Comparison of ENCODE assay signal across 10 mouse cellular contexts in genomic region chr15:103284647-103285046, GRCm38 (mm10). TPM values are rescaled to one million over a fixed set of nuclear protein-coding genes. Genes with fewer than 3 reads are reported as not detected.
DNase-seq lines count a peak whose midpoint lies in the region; ATAC-seq and TF ChIP-seq lines count a peak whose summit lies in the region.
"Had no signal": no experiment of that assay in that cellular context is flagged by ENCODE, and none has a peak within 500 bp of the region (broad histone marks: within the 10 kb centered on the region; RNA-seq: fewer than 3 reads in every experiment).

No protein-coding gene starts in this region.

- TF ChIP-seq CTCF in kidney, adult 2 months (conservative IDR thresholded peaks at IDR 0.05; ENCODE audit: insufficient read depth, insufficient read length, low read depth, low read length) = peak; percentile 41; the same call in 1 of the 2 replicates

- H3K9me3 ChIP-seq in embryonic facial prominence, embryonic 14.5 days (ENCODE audit: control insufficient read depth, low read length) = no peaks in the 10 kb centered on the region
- H3K9me3 ChIP-seq in midbrain, embryonic 10.5 days (replicated peaks) = no peaks in the 10 kb centered on the region
- H3K9me3 ChIP-seq: lung, embryonic 15.5 days had no signal

- no peak for ATAC-seq in embryonic facial prominence, embryonic 14.5 days (ENCODE audit: low read depth)

- no peaks in the 10 kb centered on the region for H3K27me3 ChIP-seq in kidney, adult 2 months (replicated peaks; ENCODE audit: control insufficient read depth, insufficient read depth, low read length)
- H3K27me3 ChIP-seq in embryonic facial prominence, embryonic 14.5 days (replicated peaks; ENCODE audit: control insufficient read depth, insufficient read depth, low read length) = no peaks in the 10 kb centered on the region
- H3K27me3 ChIP-seq in midbrain, embryonic 10.5 days (ENCODE audit: low read depth, poor library complexity, severe bottlenecking) = no peaks in the 10 kb centered on the region
- H3K27me3 ChIP-seq: lung, embryonic 15.5 days had no signal

- 33% methylated on average over 2 of the region's 2 CpGs for WGBS in kidney, adult 2 months
- 35% methylated on average over 2 of the region's 2 CpGs for WGBS in embryonic facial prominence, embryonic 14.5 days
- WGBS in midbrain, embryonic 10.5 days = 47% methylated on average over 2 of the region's 2 CpGs

- H3K4me1 ChIP-seq in kidney, adult 2 months (ENCODE audit: control insufficient read depth, insufficient read depth, low read length) = peaks cover 20% of the 10 kb centered on the region
- H3K4me1 ChIP-seq in embryonic facial prominence, embryonic 14.5 days (ENCODE audit: control insufficient read depth, insufficient read depth, low read length) = peaks cover 17% of the 10 kb centered on the region
- peaks cover 8% of the 10 kb centered on the region for H3K4me1 ChIP-seq in midbrain, embryonic 10.5 days

- no peak overlapping the region for H3K9ac ChIP-seq in embryonic facial prominence, embryonic 14.5 days (ENCODE audit: low read depth, low read length)
- H3K9ac ChIP-seq: lung, embryonic 15.5 days had no signal

- no peaks in the 10 kb centered on the region; the same call in 1 of the 2 replicates for H3K36me3 ChIP-seq in kidney, adult 2 months (ENCODE audit: control insufficient read depth, insufficient read depth, low read length)
- H3K36me3 ChIP-seq in embryonic facial prominence, embryonic 14.5 days (ENCODE audit: control insufficient read depth, insufficient read depth, low read length) = peaks cover 16% of the 10 kb centered on the region; the same call in 1 of the 2 replicates
- peaks cover 38% of the 10 kb centered on the region for H3K36me3 ChIP-seq in midbrain, embryonic 10.5 days

- no peak for TF ChIP-seq POLR2A in kidney, adult 2 months (IDR thresholded peaks at IDR 0.05; ENCODE audit: low read depth, low read length)

- peak; percentile 56 for DNase-seq in adrenal gland, adult 2 months
- DNase-seq in adrenal gland, adult 18-20 months (ENCODE audit: low spot score in 2 of 2) = no peak
- DNase-seq in kidney, adult 2 months = no peak
- no peak for DNase-seq in kidney, postnatal 4 days
- DNase-seq in embryonic facial prominence, embryonic 14.5 days (ENCODE audit: low spot score) = no peak
- DNase-seq in midbrain, embryonic 10.5 days (ENCODE audit: low spot score) = no peak
- DNase-seq in gastrocnemius, postnatal 25 days = no peak
- DNase-seq in thymus, postnatal 4 days = no peak
- DNase-seq: kidney, adult 11 months had no signal

- H3K4me3 ChIP-seq in kidney, adult 2 months (ENCODE audit: insufficient read depth, low read depth, low read length) = no peak overlapping the region
- H3K4me3 ChIP-seq in embryonic facial prominence, embryonic 14.5 days (ENCODE audit: low read depth, low read length) = no peak overlapping the region
- H3K4me3 ChIP-seq in midbrain, embryonic 10.5 days = no peak overlapping the region
- H3K4me3 ChIP-seq: lung, embryonic 15.5 days had no signal

- no peak overlapping the region for H3K27ac ChIP-seq in kidney, adult 2 months (ENCODE audit: insufficient read depth, low read depth, low read length)
- H3K27ac ChIP-seq in embryonic facial prominence, embryonic 14.5 days (replicated peaks; ENCODE audit: low read depth, low read length) = peak overlapping the region; percentile 63; the same call in 1 of the 2 replicates
- 0 out of 2 replicates have a peak overlapping the region, but pooled peaks have one; percentile 35 for H3K27ac ChIP-seq in midbrain, embryonic 10.5 days (replicated peaks)

- no peak overlapping the region for H3K4me2 ChIP-seq in embryonic facial prominence, embryonic 14.5 days (ENCODE audit: low read depth, low read length)
- H3K4me2 ChIP-seq: lung, embryonic 15.5 days had no signal

RNA-seq across cellular contexts. Expression of gene Copz1, which starts 12.1 kb away (rescaled TPM):
- 100 to 1,000 TPM; 146 to 152 TPM for total RNA-seq in adrenal gland, adult 2 months (2021)
- 51.3 and 59.7 TPM in 2 replicates for polyA plus RNA-seq in adrenal gland, adult 2 months (2012; rRNA removed)
- 100 to 1,000 TPM; 138 to 150 TPM for total RNA-seq in adrenal gland, adult 18-20 months (2021)
- polyA plus RNA-seq in kidney, adult 2 months (2012; rRNA removed) = 138 TPM in 2 replicates
- 274 and 289 TPM in 2 replicates for polyA plus RNA-seq in embryonic facial prominence, embryonic 14.5 days (2014; fragmentation: Nextera tagmentation; extraction: Ambion mirVana)
- polyA plus RNA-seq in midbrain, embryonic 10.5 days (2016; fragmentation: Nextera tagmentation; extraction: Ambion mirVana) = 288 and 291 TPM in 2 replicates
- 10 to 100 TPM; 31.4 to 32.3 TPM for total RNA-seq in gastrocnemius, postnatal 25 days (2021)

RNA-seq across cellular contexts. Expression of gene Gpr84, which starts 25.8 kb away (rescaled TPM):
- total RNA-seq in adrenal gland, adult 2 months (2021) = not detected
- 0.09 and 0.15 TPM in 2 replicates for polyA plus RNA-seq in adrenal gland, adult 2 months (2012; rRNA removed)
- total RNA-seq in adrenal gland, adult 18-20 months (2021) = not detected
- 0.13 TPM in 1 of 2 replicates, not detected in the other for polyA plus RNA-seq in kidney, adult 2 months (2012; rRNA removed)
- polyA plus RNA-seq in embryonic facial prominence, embryonic 14.5 days (2014; fragmentation: Nextera tagmentation; extraction: Ambion mirVana) = 0.13 and 0.47 TPM in 2 replicates
- polyA plus RNA-seq in midbrain, embryonic 10.5 days (2016; fragmentation: Nextera tagmentation; extraction: Ambion mirVana) = 0.32 and 0.47 TPM in 2 replicates
- total RNA-seq in gastrocnemius, postnatal 25 days (2021) = not detected

RNA-seq across cellular contexts. Expression of gene Nfe2, which starts 26.4 kb away (rescaled TPM):
- under 1 TPM; 0.21 to 0.95 TPM for total RNA-seq in adrenal gland, adult 2 months (2021)
- polyA plus RNA-seq in adrenal gland, adult 2 months (2012; rRNA removed) = 0.38 and 0.83 TPM in 2 replicates
- under 1 TPM in 1 of 2 experiments, not detected in 1; 0.67 TPM for total RNA-seq in adrenal gland, adult 18-20 months (2021)
- 0.58 and 1.0 TPM in 2 replicates for polyA plus RNA-seq in kidney, adult 2 months (2012; rRNA removed)
- 2.1 and 2.5 TPM in 2 replicates for polyA plus RNA-seq in embryonic facial prominence, embryonic 14.5 days (2014; fragmentation: Nextera tagmentation; extraction: Ambion mirVana)
- polyA plus RNA-seq in midbrain, embryonic 10.5 days (2016; fragmentation: Nextera tagmentation; extraction: Ambion mirVana) = 5.6 and 6.4 TPM in 2 replicates
- not detected for total RNA-seq in gastrocnemius, postnatal 25 days (2021)

RNA-seq across cellular contexts. Expression of gene Hnrnpa1, which starts 44.4 kb away (rescaled TPM):
- total RNA-seq in adrenal gland, adult 2 months (2021) = 100 to 1,000 TPM; 140 to 208 TPM
- polyA plus RNA-seq in adrenal gland, adult 2 months (2012; rRNA removed) = 8.1 TPM in 2 replicates
- total RNA-seq in adrenal gland, adult 18-20 months (2021) = 100 to 1,000 TPM; 160 to 179 TPM
- polyA plus RNA-seq in kidney, adult 2 months (2012; rRNA removed) = 50.0 and 69.3 TPM in 2 replicates
- 573 and 661 TPM in 2 replicates for polyA plus RNA-seq in embryonic facial prominence, embryonic 14.5 days (2014; fragmentation: Nextera tagmentation; extraction: Ambion mirVana)
- 1,542 and 1,692 TPM in 2 replicates for polyA plus RNA-seq in midbrain, embryonic 10.5 days (2016; fragmentation: Nextera tagmentation; extraction: Ambion mirVana)
- 10 to 100 TPM; 82.8 to 89.0 TPM for total RNA-seq in gastrocnemius, postnatal 25 days (2021)

RNA-seq across cellular contexts. Expression of gene Cbx5, which starts 45.0 kb away (rescaled TPM):
- 10 to 100 TPM; 76.3 to 80.2 TPM for total RNA-seq in adrenal gland, adult 2 months (2021)
- 4.4 and 4.7 TPM in 2 replicates for polyA plus RNA-seq in adrenal gland, adult 2 months (2012; rRNA removed)
- 10 to 100 TPM; 65.0 to 76.3 TPM for total RNA-seq in adrenal gland, adult 18-20 months (2021)
- 18.8 and 26.9 TPM in 2 replicates for polyA plus RNA-seq in kidney, adult 2 months (2012; rRNA removed)
- polyA plus RNA-seq in embryonic facial prominence, embryonic 14.5 days (2014; fragmentation: Nextera tagmentation; extraction: Ambion mirVana) = 112 and 126 TPM in 2 replicates
- 194 and 206 TPM in 2 replicates for polyA plus RNA-seq in midbrain, embryonic 10.5 days (2016; fragmentation: Nextera tagmentation; extraction: Ambion mirVana)
- total RNA-seq in gastrocnemius, postnatal 25 days (2021) = 10 to 100 TPM; 29.0 to 29.6 TPM
